Mouse (Mus musculus) cerebellum, adult 9-10 months (tissue): ENCODE results near the gene Sertad4.

ENCODE experiments used
- DNase-seq: peaks from one replicate; pipeline ENCODE4 v3.0.0; 2022

The Sertad4 gene

GRCm38 (mm10) chr1:192851126-192851525 lies 4.4 kb downstream of the Sertad4 start:
- no peak for DNase-seq

DNA sequence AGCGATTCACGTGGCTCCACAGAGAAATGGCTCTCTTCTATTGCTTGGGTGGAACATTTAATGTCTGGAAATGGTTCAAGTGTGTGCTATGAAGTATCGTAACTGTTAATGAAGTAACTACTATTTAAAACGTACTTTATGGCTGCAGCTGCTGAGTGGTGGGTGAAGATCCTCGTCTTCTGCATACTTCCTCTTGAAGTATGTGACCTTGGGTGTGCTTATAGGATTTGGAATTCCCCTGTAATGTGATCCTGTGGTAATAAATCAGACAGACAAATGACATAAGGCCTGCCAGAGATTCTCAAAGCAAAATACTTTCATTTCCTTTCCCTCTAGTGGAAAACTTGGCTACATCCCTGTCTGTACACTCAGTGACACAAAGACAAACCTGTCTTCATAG lies 5.9 kb downstream of the Sertad4 start:
- DNase-seq = no peak

DNA sequence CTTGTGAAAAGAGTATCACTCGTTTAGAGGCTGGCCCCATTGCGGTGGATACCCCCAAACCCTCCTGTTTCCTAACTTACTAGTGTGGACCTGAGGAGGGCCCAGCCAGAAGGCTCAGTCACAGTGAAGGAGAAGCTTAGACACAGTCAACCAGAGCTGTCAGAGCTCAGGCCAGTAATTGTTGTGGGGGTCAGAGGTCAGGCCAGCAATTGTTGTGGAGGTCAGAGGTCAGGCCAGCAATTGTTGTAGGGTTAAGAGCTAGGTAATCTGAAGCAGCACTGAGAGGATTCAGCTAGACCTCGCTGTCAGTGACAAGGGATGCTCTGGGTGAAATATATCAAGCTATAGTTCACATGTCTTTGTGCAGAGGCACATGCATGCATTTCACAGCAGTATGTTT lies 8.3 kb downstream of the Sertad4 start:
- DNase-seq = no peak

GRCm38 (mm10) chr1:192841094-192841813 lies 14.3 kb downstream of the Sertad4 start:
- DNase-seq = no peak

DNA sequence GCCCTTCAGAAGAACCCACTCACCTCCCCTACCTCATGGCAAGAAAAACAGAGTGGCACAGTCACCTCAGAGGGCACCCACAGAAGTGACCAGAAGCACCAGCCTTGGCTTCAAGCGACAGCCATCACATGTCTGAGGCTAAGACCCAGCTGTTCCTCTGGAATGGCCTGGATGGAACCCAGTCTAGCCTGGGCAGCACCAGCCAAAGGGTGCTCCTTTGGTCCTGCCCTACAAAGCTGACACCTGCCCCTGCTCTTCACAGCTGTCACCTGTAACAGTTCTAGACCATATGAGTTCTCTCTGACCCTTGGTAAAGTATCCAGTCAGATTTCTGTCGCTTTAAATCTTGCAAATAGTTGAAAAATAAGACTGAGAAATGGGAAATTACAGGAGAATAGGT lies 14.9 kb downstream of the Sertad4 start:
- DNase-seq = no peak

GRCm38 (mm10) chr1:192835211-192835681 lies 20.3 kb downstream of the Sertad4 start:
- peak; percentile 50 for DNase-seq

DNA sequence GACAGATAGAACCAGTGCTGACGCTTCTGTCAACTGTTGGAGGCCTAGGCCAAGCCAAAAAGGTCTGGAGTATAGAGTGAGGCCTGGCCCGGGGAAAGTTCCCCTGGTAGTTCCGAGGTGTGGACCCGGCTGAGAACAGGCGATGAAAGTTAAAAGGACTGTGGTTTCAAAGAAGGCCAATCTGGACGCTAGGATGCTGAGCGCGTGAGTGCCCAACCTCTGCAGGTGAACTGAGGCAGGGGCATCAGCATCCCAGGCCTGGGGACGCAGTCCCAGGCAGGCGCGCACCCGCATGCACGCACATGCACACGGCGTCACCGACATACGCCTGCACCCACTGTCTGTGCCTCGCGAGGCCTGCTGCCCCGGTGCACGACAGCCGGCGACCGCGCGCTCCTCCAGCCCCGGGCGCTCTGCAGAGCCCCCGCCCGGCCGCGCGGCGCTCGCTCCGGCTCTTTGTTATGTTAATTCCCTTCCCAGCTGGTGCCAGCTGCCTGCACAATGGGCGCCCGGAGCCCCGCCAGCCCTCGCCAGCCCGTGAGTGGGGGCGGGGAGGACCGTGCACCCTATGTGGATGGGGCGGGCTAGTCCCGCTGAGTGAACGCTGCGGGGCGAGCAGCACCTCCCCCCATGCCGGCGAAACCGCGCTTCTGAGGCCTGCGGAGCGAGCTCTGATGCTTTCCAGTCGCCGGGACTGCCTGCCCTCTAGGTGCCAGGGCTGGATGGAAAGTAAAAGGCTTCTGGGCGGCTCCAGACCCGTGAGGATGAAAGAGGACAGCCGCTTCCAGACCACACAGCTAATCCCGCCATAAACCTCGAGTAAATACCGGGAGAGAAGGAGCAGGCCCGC lies 21.0 kb downstream of the Sertad4 start:
- DNase-seq = peak; percentile 80

DNA sequence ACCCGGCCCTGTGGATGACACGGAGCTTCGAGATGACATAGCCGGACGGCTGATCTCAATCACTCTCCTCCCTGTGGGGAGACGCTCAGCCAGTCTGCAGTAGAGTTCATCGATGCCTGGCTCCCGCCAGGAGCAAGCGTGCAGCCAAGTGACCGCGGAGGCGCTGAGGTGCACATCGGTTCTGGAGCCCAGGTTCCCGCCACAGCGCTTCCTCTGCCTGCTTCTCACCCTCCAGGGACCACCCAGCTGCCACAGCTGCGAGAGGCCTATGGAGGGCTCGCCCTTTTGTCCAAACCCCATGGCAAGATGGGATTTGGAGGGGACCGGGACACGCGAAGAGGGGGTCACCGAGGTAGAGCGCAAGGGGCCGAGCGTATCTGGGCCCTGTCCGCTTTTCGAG lies 22.0 kb downstream of the Sertad4 start:
- DNase-seq = no peak

DNA sequence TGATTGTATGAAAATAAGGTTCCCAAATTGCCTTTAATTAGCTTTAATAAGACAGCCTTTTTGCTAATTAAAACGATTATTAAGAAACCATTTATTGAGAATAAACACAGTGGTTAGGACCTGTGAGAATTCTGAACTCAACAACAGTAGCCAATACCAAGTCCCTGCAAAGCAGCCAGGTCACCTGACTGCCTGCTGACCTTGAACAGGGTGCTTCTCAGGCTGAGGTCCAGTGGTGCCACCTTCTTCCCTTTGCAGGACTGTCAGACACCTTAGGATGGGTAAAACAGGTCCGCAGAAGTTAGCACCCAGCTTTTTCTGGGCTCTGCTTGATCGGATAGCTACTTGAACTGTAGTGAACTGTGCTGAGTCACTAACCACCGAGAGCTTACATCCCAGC lies 22.5 kb downstream of the Sertad4 start:
- DNase-seq = no peak

DNA sequence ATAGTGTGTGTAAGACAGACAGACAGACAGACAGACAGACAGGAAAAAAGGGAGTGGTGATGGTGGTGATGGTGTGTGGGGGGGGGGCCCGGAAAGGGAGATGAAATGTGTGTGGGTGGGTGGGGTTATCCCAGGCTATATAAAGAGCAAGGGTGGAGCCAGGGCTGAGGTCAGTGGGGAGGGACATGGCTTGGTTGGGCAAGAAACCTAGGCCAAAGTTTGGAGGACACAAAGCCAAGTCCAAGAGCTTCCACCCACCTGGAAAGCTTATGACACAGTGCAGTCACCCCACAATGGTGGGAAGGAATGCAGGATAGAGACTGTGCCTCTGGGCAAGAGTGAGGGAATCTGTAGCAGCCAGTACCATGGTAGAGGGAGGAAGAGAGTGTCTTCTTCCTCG lies 23.2 kb downstream of the Sertad4 start:
- no peak for DNase-seq

- no peak for DNase-seq
Observed at GRCm38 (mm10) chr1:192830444-192830843, 25.1 kb downstream of the Sertad4 start.

- DNase-seq = no peak
Observed at GRCm38 (mm10) chr1:192828928-192829327, 26.6 kb downstream of the Sertad4 start.

DNA sequence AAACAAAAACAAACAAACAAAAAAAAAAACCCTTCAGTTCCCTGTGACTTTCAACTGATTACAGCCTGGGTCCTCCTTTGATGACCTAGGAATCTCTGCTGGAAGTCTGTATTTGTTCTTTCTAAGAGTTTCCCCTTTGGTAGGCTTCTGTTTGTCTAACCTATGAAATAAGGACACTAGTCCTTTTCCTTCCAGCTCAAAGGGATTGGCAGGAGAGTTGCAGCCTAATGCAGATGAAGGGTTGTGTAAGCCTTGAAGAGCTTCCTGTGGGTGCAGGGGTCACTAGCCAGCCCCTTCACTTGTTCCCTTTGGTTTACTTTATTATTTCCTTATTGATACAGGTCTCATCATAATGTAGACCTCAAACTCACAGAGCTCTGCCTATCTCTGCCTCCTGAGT lies 27.6 kb downstream of the Sertad4 start:
- no peak for DNase-seq

- DNase-seq = no peak
Observed at GRCm38 (mm10) chr1:192825746-192826145, 29.8 kb downstream of the Sertad4 start.

- peak; percentile 23 for DNase-seq
Observed at GRCm38 (mm10) chr1:192822652-192823525, 32.7 kb downstream of the Sertad4 start.

DNA sequence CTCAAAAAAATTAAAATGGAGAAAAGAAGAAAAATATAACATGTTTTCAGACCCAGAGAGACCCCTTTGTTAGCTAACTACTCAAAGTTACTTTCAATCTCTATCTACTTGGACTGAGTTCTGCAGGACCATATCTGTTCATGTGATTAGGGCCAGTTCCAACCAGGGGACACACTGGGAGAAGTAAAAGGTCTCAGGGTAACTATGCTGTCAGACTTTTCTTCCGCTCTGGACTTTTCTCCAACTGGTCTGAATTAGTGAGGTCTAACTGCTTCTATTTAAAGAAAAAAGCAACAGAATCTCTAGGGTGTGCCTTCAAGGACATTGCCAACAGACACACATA lies 33.3 kb downstream of the Sertad4 start:
- no peak for DNase-seq

GRCm38 (mm10) chr1:192818334-192818733 lies 37.2 kb downstream of the Sertad4 start:
- no peak for DNase-seq

DNA sequence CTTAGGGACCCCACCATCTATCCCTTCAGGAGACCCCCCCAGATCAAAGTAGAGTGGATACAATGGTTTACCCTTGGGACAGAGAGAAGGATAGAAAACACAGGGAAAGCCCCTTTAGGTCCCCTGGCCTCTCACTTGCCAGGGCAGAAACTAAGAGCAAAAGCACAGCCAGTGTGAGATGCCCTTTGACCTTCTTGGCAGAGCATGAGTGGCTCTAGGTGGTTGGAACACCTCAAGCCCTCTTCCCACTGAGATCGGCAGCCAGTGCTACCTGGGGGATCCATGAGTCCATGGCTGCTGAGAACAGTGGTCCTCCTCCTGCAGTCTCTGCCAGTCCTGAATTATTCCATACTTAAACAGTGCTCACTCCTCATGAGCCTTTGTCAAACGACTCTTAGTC lies 39.8 kb downstream of the Sertad4 start:
- DNase-seq = no peak

- DNase-seq = no peak
Observed at GRCm38 (mm10) chr1:192814700-192815099, 40.9 kb downstream of the Sertad4 start.

DNA sequence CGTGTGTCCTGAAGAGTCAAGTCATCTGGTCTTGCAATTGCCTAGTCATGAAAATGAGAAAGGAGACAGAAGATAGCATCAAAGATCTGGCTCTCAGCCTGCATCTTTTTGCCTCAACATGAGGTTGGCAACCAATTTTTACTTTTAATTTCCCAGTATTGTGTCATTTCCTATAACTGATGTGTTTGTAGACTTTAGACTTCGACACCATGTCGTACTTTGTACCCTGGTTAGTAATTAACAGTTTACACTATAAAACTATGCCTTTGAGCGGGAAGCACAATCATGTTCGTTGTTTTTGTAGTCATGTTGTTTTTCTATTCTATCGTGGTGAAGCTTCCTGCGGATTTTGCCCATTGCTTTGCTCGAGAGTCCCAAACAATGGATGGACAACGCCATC lies 42.8 kb downstream of the Sertad4 start:
- DNase-seq = no peak

DNA sequence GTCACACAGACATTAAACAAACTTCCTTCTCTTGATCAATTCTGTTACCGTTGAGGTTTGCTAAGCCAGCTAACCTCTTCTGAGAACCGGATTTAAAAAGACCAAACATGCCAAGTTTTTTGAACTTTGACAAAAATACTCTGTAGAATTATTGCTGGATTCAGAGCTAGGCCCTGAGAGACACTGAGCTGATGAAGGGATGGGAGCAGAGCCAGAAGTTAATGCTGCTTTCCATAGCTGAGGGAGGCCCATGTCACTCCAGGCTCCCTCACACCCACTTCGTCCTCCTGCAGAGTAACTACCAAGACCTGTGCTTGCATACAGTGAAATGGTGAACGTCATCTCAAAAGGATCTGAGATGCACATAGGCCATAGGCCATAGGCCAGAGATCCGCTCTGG lies 43.3 kb downstream of the Sertad4 start:
- no peak for DNase-seq

GRCm38 (mm10) chr1:192806168-192807157 lies 49.1 kb downstream of the Sertad4 start:
- no peak for DNase-seq
